In the genomic region with DNA sequence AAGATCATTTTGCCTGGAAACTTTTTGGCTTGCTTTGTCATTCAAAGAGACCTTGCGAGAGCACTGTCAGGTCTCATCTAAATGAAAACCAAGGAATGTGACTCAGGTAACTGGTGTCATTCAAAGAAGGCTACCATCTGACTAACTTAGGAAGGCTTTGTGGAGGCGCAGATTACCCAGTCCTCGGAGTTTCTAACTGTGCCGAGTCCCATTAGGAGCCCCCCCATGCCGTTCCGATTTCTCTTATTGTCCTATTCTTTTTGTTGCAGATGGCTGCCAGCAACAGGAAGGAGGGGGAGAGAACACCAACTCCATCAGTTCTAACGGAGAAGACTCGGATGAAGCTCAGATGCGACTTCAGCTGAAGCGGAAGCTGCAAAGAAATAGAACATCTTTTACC, we compare ENCODE assay signal across 18 mouse cellular contexts. TPM values are rescaled to one million over a fixed set of nuclear protein-coding genes. Genes with fewer than 3 reads are reported as not detected.
DNase-seq lines count a peak whose midpoint lies in the region; ATAC-seq and TF ChIP-seq lines count a peak whose summit lies in the region.
"Had no signal": no experiment of that assay in that cellular context is flagged by ENCODE, and none has a peak within 500 bp of the region (broad histone marks: within the 10 kb centered on the region; RNA-seq: fewer than 3 reads in every experiment).

No protein-coding gene starts in this region.

- H3K27ac ChIP-seq in midbrain, embryonic 11.5 days (ENCODE audit: low read depth, low read length) = no peak overlapping the region
- H3K27ac ChIP-seq in midbrain, postnatal 0 days (ENCODE audit: low read depth, low read length) = no peak overlapping the region
- H3K27ac ChIP-seq: heart, embryonic 15.5 days; liver, embryonic 13.5 days had no signal

- H3K27me3 ChIP-seq in midbrain, embryonic 11.5 days (ENCODE audit: control insufficient read depth, insufficient read depth, low read length) = peaks cover 86% of the 10 kb centered on the region
- H3K27me3 ChIP-seq in midbrain, postnatal 0 days (ENCODE audit: insufficient read depth, low read length) = peaks cover 77% of the 10 kb centered on the region

- H3K36me3 ChIP-seq in midbrain, embryonic 11.5 days (ENCODE audit: control insufficient read depth, insufficient read depth, low read length) = peaks cover 2% of the 10 kb centered on the region; the same call in 1 of the 2 replicates
- no peaks in the 10 kb centered on the region for H3K36me3 ChIP-seq in midbrain, postnatal 0 days (ENCODE audit: insufficient read depth, low read length)
- H3K36me3 ChIP-seq: heart, embryonic 15.5 days; liver, embryonic 13.5 days had no signal

- H3K4me3 ChIP-seq in midbrain, embryonic 11.5 days (ENCODE audit: low read depth, low read length) = no peak overlapping the region
- H3K4me3 ChIP-seq in midbrain, postnatal 0 days (ENCODE audit: low read depth, low read length) = no peak overlapping the region
- H3K4me3 ChIP-seq: heart, embryonic 15.5 days; liver, embryonic 13.5 days had no signal

- no peak for ATAC-seq in midbrain, embryonic 11.5 days (ENCODE audit: low FRiP score)
- ATAC-seq in midbrain, postnatal 0 days (ENCODE audit: low FRiP score) = no peak

- H3K4me2 ChIP-seq in midbrain, embryonic 11.5 days = no peak overlapping the region
- no peak overlapping the region for H3K4me2 ChIP-seq in midbrain, postnatal 0 days (ENCODE audit: low read depth, low read length, poor library complexity, severe bottlenecking)
- H3K4me2 ChIP-seq: heart, embryonic 15.5 days; hindbrain, embryonic 14.5 days; liver, embryonic 13.5 days had no signal

- H3K9ac ChIP-seq in midbrain, embryonic 11.5 days (ENCODE audit: low read length) = no peak overlapping the region
- no peak overlapping the region for H3K9ac ChIP-seq in midbrain, postnatal 0 days (replicated peaks; ENCODE audit: low read length, poor library complexity, severe bottlenecking)
- H3K9ac ChIP-seq: heart, embryonic 15.5 days; hindbrain, embryonic 14.5 days; liver, embryonic 13.5 days had no signal

- peak; percentile 46 for DNase-seq in cerebellum, adult 9-10 months
- no peak for DNase-seq in cerebellum, adult 18-20 months
- DNase-seq in midbrain, embryonic 11.5 days (ENCODE audit: low spot score, missing footprints) = peak; percentile 91
- DNase-seq in midbrain, postnatal 0 days (ENCODE audit: low spot score) = no peak
- DNase-seq in embryo, embryonic 11 days = peak; percentile 30
- peak; percentile 54 for DNase-seq in retina, embryonic 14.5 days (ENCODE audit: low spot score)
- DNase-seq in adrenal gland, postnatal 14 days = no peak
- no peak for DNase-seq in layer of hippocampus, adult 11-12 months (ENCODE audit: low spot score)
- DNase-seq: adrenal gland, adult 2 months; kidney, adult 11 months; kidney, postnatal 10 days; liver, embryonic 13.5 days; thymus, postnatal 36 days had no signal

- WGBS in midbrain, embryonic 11.5 days = 4% methylated on average over 10 of the region's 10 CpGs
- 12% methylated on average over 10 of the region's 10 CpGs for WGBS in midbrain, postnatal 0 days

- peaks cover 34% of the 10 kb centered on the region for H3K4me1 ChIP-seq in midbrain, embryonic 11.5 days (ENCODE audit: control insufficient read depth, insufficient read depth, low read length)
- H3K4me1 ChIP-seq in midbrain, postnatal 0 days (ENCODE audit: insufficient read depth, low read length) = no peaks in the 10 kb centered on the region

- no peaks in the 10 kb centered on the region for H3K9me3 ChIP-seq in midbrain, embryonic 11.5 days (ENCODE audit: control insufficient read depth, low read length)
- H3K9me3 ChIP-seq in midbrain, postnatal 0 days (ENCODE audit: low read length) = no peaks in the 10 kb centered on the region
- H3K9me3 ChIP-seq: heart, embryonic 15.5 days; liver, embryonic 13.5 days had no signal

- no peak for TF ChIP-seq CTCF in midbrain, postnatal 0 days (IDR thresholded peaks at IDR 0.05)

RNA-seq across cellular contexts. Expression of a gene that starts 22.6 kb away (rescaled TPM):
- polyA plus RNA-seq in midbrain, embryonic 11.5 days (2014; fragmentation: Nextera tagmentation; extraction: Ambion mirVana) = 45.5 and 45.7 TPM in 2 replicates
- total RNA-seq in midbrain, postnatal 0 days (2014; rRNA removed) = 15.4 and 27.1 TPM in 2 replicates
- 6.9 and 11.3 TPM in 2 replicates for polyA plus RNA-seq in midbrain, postnatal 0 days (2015; fragmentation: Nextera tagmentation; extraction: Ambion mirVana)
- 0.83 TPM in 1 of 2 replicates, not detected in the other for total RNA-seq in adrenal gland, postnatal 14 days (2021)
- total RNA-seq: adrenal gland, adult 2 months; common myeloid progenitor, adult 5-6 weeks; megakaryocyte progenitor cell, adult 5-6 weeks had no signal
- polyA plus RNA-seq: adrenal gland, adult 2 months; lung, embryonic 16.5 days had no signal

Comparison
In these comparisons a context has a peak if more than half of its experiments do, and no peak if none do; other contexts are left out.
1. DNase-seq: peak in cerebellum, adult 9-10 months (single experiment), midbrain, embryonic 11.5 days (single experiment), embryo, embryonic 11 days (single experiment) and retina, embryonic 14.5 days (single experiment); none in cerebellum, adult 18-20 months (0 of 2), midbrain, postnatal 0 days (single experiment), adrenal gland, postnatal 14 days (single experiment) and layer of hippocampus, adult 11-12 months (single experiment).